Mouse (Mus musculus): ENCODE results near the gene Tdp1. TPM values are rescaled to one million over a fixed set of nuclear protein-coding genes. Genes with fewer than 3 reads are reported as not detected.

The Tdp1 gene
- 59.9 and 61.8 TPM in 2 replicates for polyA plus RNA-seq (2014; fragmentation: Nextera tagmentation; extraction: Ambion mirVana)

DNA sequence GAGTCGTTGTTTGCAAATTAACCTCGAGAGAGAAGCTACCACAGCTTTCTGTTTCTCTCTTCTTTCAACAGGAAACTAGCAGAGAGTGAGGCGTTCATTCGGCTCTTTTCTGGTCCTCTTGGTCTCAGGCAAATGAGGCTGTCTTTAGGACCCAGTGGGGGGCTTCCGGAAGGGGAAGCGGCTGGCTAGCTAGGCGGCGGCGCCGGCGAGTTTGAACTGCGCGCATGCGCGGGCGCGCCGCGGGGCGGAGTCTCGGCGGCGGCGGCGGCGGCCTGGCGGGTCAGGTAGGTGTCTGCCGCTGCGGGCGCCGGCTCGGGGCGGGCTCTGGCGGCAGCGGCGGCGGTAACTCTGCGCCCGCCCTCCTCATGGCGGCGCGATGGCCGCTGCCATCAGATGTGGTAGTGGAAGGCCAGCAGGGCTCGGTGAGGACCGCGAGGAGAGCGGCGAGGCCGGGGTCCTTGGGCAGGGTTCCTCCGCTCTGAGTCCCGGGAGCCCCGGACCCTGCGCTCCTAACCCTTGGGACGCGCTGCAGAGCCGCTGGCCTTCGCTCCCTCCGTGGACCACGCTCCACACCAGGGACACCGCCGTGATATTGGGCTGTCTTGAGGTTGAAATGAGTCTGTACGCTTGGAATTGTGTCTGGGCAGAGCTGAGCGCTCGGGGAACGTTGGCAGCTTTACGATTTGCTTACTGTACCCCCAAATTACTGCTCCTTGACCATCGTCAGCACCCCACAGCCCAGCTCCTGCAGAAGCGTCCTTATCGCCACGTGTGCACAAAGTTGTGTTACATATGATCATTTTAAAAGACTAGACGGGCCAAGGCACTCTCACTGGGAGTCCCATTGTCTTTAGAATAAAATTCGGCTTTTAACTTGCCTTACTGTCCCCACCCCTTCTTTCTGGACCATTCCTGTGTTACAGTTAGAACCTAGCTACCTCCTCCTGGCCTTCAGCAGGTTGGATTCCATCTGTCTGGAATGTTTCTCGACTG is at the start of gene Tdp1, which contains the start of gene Efcab11:
Gene Tdp1, plus strand, starts transcription at position 249 of the 993 bp plus-strand sequence.
Gene Efcab11, minus strand, starts transcription at position 171 of the 993 bp plus-strand sequence.
- WGBS, result under 1% methylated on average over 68 of the region's 73 CpGs
- ATAC-seq (replicated peaks; ENCODE audit: low FRiP score, low TSS enrichment, low read depth), result peak; percentile 82
- Histone ChIP-seq H3K27ac (ENCODE audit: low read depth) (peak within 1 kb of the TSS; percentile 58), H3K4me1 (replicated peaks; ENCODE audit: control insufficient read depth, insufficient read depth, low read length) (peaks cover 12% of the 10 kb centered on the region; the same call in 1 of the 2 replicates), H3K9me3 (ENCODE audit: control insufficient read depth, low read length) (no peaks in the 10 kb centered on the region), H3K36me3 (ENCODE audit: control insufficient read depth, insufficient read depth, low read length) (no peaks in the 10 kb centered on the region), H3K4me3 (ENCODE audit: low read depth, low read length) (peak within 1 kb of the TSS; percentile 53), H3K9ac (ENCODE audit: low read length) (peak within 1 kb of the TSS; percentile 69), H3K4me2 (ENCODE audit: low read length) (peak within 1 kb of the TSS; percentile 84), H3K27me3 (replicated peaks; ENCODE audit: control insufficient read depth, insufficient read depth, low read length) (no peaks in the 10 kb centered on the region)
- DNase-seq (ENCODE audit: low spot score), result peak; percentile 92

DNA sequence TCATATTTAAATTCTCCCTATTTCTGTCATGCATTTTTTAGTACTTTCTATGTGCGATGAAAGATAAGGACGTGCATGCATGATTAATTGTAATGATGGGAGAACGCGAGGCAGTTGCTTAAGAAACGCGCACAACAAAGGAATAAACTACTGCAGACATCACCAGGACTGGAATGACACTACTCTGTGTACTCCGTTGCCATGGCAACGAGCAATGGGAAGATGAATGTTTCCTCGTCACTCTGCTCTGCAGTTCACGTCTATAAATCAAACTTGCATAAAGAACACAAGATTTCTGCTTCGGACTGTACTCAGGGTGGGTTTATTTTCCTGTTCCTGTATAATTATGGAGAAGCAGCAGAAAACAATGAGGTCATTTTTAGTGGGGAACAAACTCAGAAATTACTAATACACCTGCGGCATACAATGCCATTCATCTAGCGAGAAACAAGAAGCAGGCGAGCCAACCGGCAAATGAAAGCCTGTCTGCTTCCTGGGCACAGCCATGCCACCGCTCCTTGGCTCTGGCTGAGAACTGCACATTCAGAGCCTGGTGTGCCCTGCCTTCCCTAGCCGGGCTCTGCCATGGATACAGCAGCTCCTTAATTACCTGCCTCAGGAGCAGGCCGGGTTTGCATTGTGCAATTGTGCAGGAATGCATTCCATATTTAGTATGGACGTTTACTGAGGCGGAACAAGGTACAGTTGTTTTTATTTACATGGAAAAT is 47.7 kb upstream of the Tdp1 start:
- H3K27ac ChIP-seq (ENCODE audit: low read depth), result no peak overlapping the region
- H3K4me2 ChIP-seq (ENCODE audit: low read length), result no peak overlapping the region
- H3K4me1 ChIP-seq (replicated peaks; ENCODE audit: control insufficient read depth, insufficient read depth, low read length), result no peaks in the 10 kb centered on the region
- 67% methylated on average over 20 of the region's 20 CpGs for WGBS
- H3K4me3 ChIP-seq (ENCODE audit: low read depth, low read length), result no peak overlapping the region
- no peaks in the 10 kb centered on the region for H3K27me3 ChIP-seq (replicated peaks; ENCODE audit: control insufficient read depth, insufficient read depth, low read length)
- no peaks in the 10 kb centered on the region for H3K9me3 ChIP-seq (ENCODE audit: control insufficient read depth, low read length)
- H3K36me3 ChIP-seq (ENCODE audit: control insufficient read depth, insufficient read depth, low read length), result no peaks in the 10 kb centered on the region
- ATAC-seq (replicated peaks; ENCODE audit: low FRiP score, low TSS enrichment, low read depth), result no peak; the same call in 1 of the 2 replicates
- H3K9ac ChIP-seq (ENCODE audit: low read length), result no peak overlapping the region
- peak; percentile 55 for DNase-seq (ENCODE audit: low spot score)

DNA sequence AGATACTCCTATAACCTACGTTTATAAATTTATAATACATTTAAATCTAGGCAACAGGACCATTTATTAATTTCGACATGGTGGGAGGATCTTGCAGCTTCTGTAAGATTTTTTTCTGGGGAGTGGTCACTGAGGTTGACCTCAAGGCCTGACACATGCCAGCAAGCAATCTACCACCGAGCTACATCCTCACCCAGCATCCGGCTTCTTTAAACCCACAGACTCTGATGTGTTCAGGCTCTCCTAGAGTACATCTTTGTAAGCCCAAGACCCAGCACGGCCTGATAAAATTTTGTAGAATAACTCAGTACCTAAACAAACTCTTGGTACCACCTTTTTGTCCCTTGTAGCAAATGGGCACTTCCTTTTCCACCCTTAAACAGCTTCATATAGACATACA is 46.8 kb upstream of the Tdp1 start:
- no peak for ATAC-seq (replicated peaks; ENCODE audit: low FRiP score, low TSS enrichment, low read depth)
- Histone ChIP-seq H3K27me3 (replicated peaks; ENCODE audit: control insufficient read depth, insufficient read depth, low read length) (no peaks in the 10 kb centered on the region), H3K4me1 (replicated peaks; ENCODE audit: control insufficient read depth, insufficient read depth, low read length) (no peaks in the 10 kb centered on the region), H3K9me3 (ENCODE audit: control insufficient read depth, low read length) (no peaks in the 10 kb centered on the region), H3K36me3 (ENCODE audit: control insufficient read depth, insufficient read depth, low read length) (no peaks in the 10 kb centered on the region), H3K4me2 (ENCODE audit: low read length) (no peak overlapping the region), H3K9ac (ENCODE audit: low read length) (no peak overlapping the region), H3K4me3 (ENCODE audit: low read depth, low read length) (no peak overlapping the region), H3K27ac (ENCODE audit: low read depth) (no peak overlapping the region)
- 85% methylated on average over 5 of the region's 5 CpGs for WGBS
- DNase-seq (ENCODE audit: low spot score), result no peak

DNA sequence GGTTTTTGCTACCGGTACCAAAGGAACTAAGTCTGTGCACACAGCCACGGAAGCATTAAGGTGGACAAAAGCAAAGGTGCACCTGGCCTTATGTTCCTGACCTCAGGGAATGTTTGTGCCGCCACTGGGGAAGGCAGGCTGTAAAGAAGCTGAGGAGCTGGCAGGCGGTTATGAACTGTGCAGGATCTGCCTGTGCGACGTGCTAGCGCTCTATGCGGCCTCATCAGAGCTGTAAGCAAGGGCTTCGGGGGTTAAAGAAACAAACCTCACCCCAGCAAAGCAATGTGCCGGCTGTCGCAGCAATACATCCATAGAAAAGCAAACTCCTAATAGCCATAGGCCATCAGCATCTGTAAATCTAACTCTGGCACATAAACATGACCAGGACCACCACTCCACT is 46.2 kb upstream of the Tdp1 start:
- WGBS, result 63% methylated on average over 11 of the region's 11 CpGs
- Histone ChIP-seq H3K4me1 (replicated peaks; ENCODE audit: control insufficient read depth, insufficient read depth, low read length) (no peaks in the 10 kb centered on the region), H3K36me3 (ENCODE audit: control insufficient read depth, insufficient read depth, low read length) (no peaks in the 10 kb centered on the region), H3K27me3 (replicated peaks; ENCODE audit: control insufficient read depth, insufficient read depth, low read length) (no peaks in the 10 kb centered on the region), H3K4me2 (ENCODE audit: low read length) (no peak overlapping the region), H3K9ac (ENCODE audit: low read length) (no peak overlapping the region), H3K9me3 (ENCODE audit: control insufficient read depth, low read length) (no peaks in the 10 kb centered on the region), H3K27ac (ENCODE audit: low read depth) (no peak overlapping the region), H3K4me3 (ENCODE audit: low read depth, low read length) (no peak overlapping the region)
- DNase-seq (ENCODE audit: low spot score) (no peak), ATAC-seq (replicated peaks; ENCODE audit: low FRiP score, low TSS enrichment, low read depth) (no peak)

DNA sequence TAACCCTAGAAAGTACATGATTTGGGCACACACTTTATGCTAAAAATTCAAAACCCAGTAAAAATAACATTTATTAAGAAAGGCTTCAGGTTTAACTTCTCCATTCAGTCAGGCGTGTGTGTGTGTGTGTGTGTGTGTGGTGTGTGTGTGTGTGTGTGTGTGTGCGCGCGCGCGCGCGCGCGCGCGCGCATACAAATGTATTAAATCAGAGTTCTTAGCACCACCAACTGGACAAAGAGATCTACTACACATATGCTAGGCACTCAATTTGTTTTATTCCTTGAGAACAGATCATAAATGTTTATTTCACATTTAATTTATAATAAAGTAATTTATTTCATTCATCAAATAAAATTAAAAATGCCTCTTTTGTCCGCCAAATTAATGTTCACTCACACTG is 45.6 kb upstream of the Tdp1 start:
- no peak overlapping the region for H3K9ac ChIP-seq (ENCODE audit: low read length)
- no peak overlapping the region for H3K27ac ChIP-seq (ENCODE audit: low read depth)
- H3K4me3 ChIP-seq (ENCODE audit: low read depth, low read length), result no peak overlapping the region
- H3K27me3 ChIP-seq (replicated peaks; ENCODE audit: control insufficient read depth, insufficient read depth, low read length), result no peaks in the 10 kb centered on the region
- ATAC-seq (replicated peaks; ENCODE audit: low FRiP score, low TSS enrichment, low read depth), result no peak
- WGBS, result 84% methylated on average over 14 of the region's 14 CpGs
- no peaks in the 10 kb centered on the region for H3K36me3 ChIP-seq (ENCODE audit: control insufficient read depth, insufficient read depth, low read length)
- H3K9me3 ChIP-seq (ENCODE audit: control insufficient read depth, low read length), result no peaks in the 10 kb centered on the region
- no peaks in the 10 kb centered on the region for H3K4me1 ChIP-seq (replicated peaks; ENCODE audit: control insufficient read depth, insufficient read depth, low read length)
- no peak for DNase-seq (ENCODE audit: low spot score)
- no peak overlapping the region for H3K4me2 ChIP-seq (ENCODE audit: low read length)

DNA sequence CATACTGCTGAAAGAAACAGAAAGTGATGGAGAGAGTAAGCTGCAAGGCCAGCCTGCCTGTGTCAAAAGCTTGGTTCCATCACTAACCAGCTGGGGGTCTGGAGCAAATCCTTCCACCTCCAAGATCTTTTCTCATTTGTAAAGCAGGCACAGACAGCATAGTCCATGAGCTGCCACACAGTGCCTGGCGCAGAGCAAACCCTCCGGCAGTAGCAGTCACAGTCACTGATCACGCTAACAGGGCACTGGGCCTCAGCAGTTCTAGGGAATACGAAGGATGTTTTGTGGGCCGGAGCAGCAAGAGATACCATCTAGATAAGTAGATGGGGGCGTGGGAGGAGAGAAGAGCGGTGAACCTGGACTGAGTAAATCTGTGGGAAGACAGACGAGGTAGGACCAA is 39.4 kb upstream of the Tdp1 start:
- no peak overlapping the region for H3K27ac ChIP-seq (ENCODE audit: low read depth)
- 88% methylated on average over 8 of the region's 8 CpGs for WGBS
- H3K9me3 ChIP-seq (ENCODE audit: control insufficient read depth, low read length), result no peaks in the 10 kb centered on the region
- no peaks in the 10 kb centered on the region for H3K27me3 ChIP-seq (replicated peaks; ENCODE audit: control insufficient read depth, insufficient read depth, low read length)
- no peak for DNase-seq (ENCODE audit: low spot score)
- H3K36me3 ChIP-seq (ENCODE audit: control insufficient read depth, insufficient read depth, low read length), result no peaks in the 10 kb centered on the region
- no peak for ATAC-seq (replicated peaks; ENCODE audit: low FRiP score, low TSS enrichment, low read depth)
- H3K4me1 ChIP-seq (replicated peaks; ENCODE audit: control insufficient read depth, insufficient read depth, low read length), result no peaks in the 10 kb centered on the region
- no peak overlapping the region for H3K4me3 ChIP-seq (ENCODE audit: low read depth, low read length)
- H3K4me2 ChIP-seq (ENCODE audit: low read length), result no peak overlapping the region
- H3K9ac ChIP-seq (ENCODE audit: low read length), result no peak overlapping the region

DNA sequence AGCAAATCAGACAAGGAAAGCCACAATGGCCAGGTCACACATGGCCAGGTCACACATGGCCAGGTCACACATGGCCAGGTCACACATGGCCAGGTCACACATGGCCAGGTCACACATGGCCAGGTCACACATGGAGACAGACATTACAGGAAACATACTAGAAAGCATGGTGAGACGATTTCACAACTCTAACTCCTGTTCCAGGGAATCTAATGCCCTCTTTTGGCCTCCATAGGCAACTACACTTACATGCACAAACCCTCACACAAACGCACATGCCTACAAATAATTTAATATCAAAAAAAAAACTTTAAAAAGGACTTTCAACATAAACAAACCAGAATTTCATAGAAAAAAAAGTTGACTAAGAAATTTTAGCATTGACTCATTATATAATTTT is 34.3 kb upstream of the Tdp1 start:
- no peaks in the 10 kb centered on the region for H3K36me3 ChIP-seq (ENCODE audit: control insufficient read depth, insufficient read depth, low read length)
- no peak overlapping the region for H3K4me2 ChIP-seq (ENCODE audit: low read length)
- H3K4me1 ChIP-seq (replicated peaks; ENCODE audit: control insufficient read depth, insufficient read depth, low read length), result no peaks in the 10 kb centered on the region
- no peaks in the 10 kb centered on the region for H3K27me3 ChIP-seq (replicated peaks; ENCODE audit: control insufficient read depth, insufficient read depth, low read length)
- no peak overlapping the region for H3K27ac ChIP-seq (ENCODE audit: low read depth)
- H3K9me3 ChIP-seq (ENCODE audit: control insufficient read depth, low read length), result no peaks in the 10 kb centered on the region
- no peak overlapping the region for H3K9ac ChIP-seq (ENCODE audit: low read length)
- 88% methylated on average over 2 of the region's 2 CpGs for WGBS
- DNase-seq (ENCODE audit: low spot score) (no peak), ATAC-seq (replicated peaks; ENCODE audit: low FRiP score, low TSS enrichment, low read depth) (no peak)
- H3K4me3 ChIP-seq (ENCODE audit: low read depth, low read length), result no peak overlapping the region

DNA sequence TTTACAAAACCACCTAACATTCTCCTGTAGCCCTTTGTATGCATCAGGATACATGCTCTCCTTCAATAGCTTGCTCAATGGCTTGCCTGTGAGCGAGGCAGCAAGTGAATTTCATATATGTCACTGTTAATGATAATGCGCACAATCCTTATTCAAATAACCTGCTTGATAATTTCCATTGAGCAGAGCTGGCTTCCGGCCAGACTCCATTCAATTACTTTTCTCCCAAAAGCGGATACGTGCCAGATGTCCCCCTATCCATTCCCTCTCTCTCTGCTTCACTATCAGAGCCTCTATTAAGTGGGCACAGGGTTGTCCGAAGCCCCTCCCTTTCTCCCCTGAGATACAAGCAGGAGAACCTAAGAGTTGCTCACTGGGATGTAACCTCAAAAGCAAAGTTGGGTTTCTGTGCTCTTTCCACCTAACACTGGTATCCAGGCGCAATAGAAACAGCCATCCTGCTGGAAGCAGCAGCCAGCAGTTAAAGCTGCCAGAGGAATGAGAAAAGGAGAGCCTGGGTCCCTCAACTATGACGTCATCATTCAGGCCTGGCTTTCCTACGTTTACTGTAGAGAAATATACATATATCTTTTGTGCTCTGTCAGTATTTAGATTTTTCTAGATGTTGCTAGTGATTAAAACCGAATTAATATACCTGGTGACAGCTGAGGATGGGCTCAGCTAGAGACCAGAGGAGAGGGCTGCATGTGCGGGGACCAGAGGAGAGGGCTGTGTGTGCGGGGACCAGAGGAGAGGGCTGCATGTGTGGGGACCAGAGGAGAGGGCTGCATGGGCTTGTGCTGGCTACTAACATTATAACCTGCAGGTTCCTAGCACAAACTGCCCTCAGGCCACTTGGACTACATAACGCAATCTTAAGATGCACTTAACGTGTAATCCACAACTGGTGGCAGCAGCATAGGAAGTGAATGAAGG is 30.7 kb upstream of the Tdp1 start:
- Histone ChIP-seq H3K27me3 (replicated peaks; ENCODE audit: control insufficient read depth, insufficient read depth, low read length) (no peaks in the 10 kb centered on the region), H3K36me3 (ENCODE audit: control insufficient read depth, insufficient read depth, low read length) (no peaks in the 10 kb centered on the region), H3K4me3 (ENCODE audit: low read depth, low read length) (no peak overlapping the region), H3K9me3 (ENCODE audit: control insufficient read depth, low read length) (no peaks in the 10 kb centered on the region), H3K4me2 (ENCODE audit: low read length) (no peak overlapping the region), H3K9ac (ENCODE audit: low read length) (no peak overlapping the region), H3K27ac (ENCODE audit: low read depth) (no peak overlapping the region), H3K4me1 (replicated peaks; ENCODE audit: control insufficient read depth, insufficient read depth, low read length) (no peaks in the 10 kb centered on the region)
- peak; percentile 47 for DNase-seq (ENCODE audit: low spot score)
- 80% methylated on average over 14 of the region's 14 CpGs for WGBS
- no peak for ATAC-seq (replicated peaks; ENCODE audit: low FRiP score, low TSS enrichment, low read depth)
